Mouse (Mus musculus) central nervous system, embryonic 18 days (tissue): ENCODE measurements around the gene Rgp1. TPM values are rescaled to one million over a fixed set of nuclear protein-coding genes. Genes with fewer than 3 reads are reported as not detected.

Experiments used
- polyA plus RNA-seq: library from polyadenylated mRNA; depleted of rRNA; stranded (reverse); fragments of >200 nt; gene quantifications from 2 replicates; pipeline ENCODE4 v1.2.3, GENCODE M21; 2012; rRNA removed

The Rgp1 gene
- 34.5 and 36.5 TPM in 2 replicates for polyA plus RNA-seq

GRCm38 (mm10) chr4:43578376-43579204, at the start of gene Rgp1, which contains the start of gene Gba2:
Rgp1 (plus strand) TSS chr4:43578715.
Gba2 (minus strand) TSS chr4:43578873.

GRCm38 (mm10) chr4:43561997-43562768, 16.3 kb upstream of the Rgp1 start, which contains the start of the genes Creb3 and Tln1:
Creb3 (plus strand) TSS chr4:43562332.
Tln1 (minus strand) TSS chr4:43562691.

DNA sequence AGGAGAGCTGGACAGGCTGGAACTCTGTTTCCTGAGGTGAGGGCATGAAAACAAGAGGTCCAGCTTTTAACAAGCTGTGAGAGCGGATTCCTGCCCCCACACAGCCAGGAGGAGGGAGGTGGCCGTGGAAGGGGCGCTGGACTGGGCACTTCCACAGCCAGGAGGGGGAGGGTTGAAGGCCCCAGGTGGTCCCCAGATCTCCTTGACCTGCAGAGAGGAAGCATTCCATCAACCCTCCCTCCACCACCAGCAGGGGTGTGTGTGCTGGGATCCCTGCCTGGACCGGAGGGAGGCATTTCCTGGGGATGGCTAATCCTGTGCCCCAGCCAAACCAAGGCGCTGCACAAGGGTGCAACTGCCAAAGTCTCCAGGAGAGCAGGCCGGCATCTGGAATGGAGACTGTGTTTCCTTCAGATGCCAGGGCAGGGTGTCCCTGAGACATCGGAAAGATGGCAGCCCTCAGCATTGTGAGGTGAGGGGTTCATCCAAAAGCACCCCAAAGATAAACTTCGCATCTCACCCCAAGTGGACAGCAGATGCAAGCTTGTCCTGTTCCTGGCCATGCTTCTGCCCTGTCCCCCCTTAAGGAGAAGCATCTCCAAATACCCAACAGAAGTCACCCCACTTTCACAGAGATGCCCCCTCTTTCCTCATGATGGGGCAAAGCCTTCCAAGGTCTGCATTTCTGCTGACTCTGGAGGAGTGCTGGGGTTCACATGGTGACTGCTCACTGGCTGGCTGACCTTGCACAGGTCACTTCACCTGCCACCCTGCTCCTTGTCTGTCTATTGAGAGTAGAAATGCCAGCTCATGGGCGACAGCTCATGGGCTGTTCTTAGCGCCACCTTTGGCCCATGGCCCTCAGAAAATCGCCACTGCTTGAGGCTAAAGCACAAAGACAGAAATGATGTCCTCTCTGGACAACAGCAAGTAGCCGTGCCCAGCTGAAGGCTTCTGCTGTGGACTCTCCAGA, 6.2 kb downstream of the Rgp1 start, which contains the start of gene Msmp:
Gene Msmp (minus strand): TSS at position 51 of the 973 bp plus-strand sequence.

DNA sequence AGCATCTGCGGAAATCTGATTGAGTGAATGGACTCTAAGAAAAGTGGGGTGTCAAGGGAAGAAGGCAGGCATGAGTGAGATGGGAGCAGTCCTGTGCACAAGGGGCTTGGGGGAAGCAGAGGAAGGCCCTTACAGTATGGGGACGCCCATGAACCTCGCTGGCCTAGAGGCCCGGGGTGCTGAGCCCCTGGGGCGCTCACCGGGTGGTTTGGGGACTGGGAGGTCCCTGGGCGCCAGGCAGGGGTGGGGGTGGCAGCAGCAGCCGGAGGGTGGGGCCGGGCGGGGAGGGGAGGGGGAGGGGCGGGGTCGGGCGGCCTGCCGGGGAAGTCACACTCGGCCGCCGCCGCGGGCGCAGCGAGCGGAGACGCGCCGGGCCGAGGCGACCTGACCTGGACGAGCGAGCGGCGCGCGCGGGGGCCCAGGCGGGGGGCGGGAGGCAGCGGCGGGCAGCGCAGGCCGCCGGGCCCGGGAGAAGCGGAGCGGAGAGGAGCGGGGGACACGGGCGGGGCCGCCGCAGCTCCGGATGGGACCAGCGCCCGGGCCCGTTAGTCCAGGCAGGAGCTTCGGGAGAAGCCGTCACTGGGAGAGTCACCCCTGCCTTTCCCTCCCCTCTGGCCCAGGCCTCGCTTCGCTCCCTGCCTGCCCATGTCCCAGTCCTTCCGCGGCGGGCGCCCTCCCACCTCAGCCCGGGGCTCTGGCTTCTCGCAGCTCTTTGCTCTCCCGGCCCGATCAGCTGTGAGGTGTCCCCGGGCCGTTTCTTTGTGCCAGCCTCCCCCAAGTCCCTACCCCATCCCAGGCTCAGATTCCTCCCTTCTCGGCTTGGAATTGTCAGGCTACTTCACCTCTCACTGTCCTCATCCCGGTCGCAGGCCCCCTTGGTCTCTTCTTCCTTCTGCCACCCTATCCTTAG, 52.8 kb downstream of the Rgp1 start, which contains the start of gene Npr2:
Gene Npr2 (plus strand): TSS at position 890 of the 910 bp plus-strand sequence.

Other genes starting within 250 kb of the Rgp1 start
- gene Rusc2, start 196.7 kb upstream of the Rgp1 start, polyA plus RNA-seq, result 49.6 and 65.2 TPM in 2 replicates
- gene Fam166b, start 149.6 kb upstream of the Rgp1 start, polyA plus RNA-seq, result 2.2 and 2.9 TPM in 2 replicates
- gene Tesk1, start 136.8 kb upstream of the Rgp1 start, polyA plus RNA-seq, result 71.9 and 81.1 TPM in 2 replicates
- 0.18 and 0.72 TPM in 2 replicates for gene Cd72, start 124.1 kb upstream of the Rgp1 start, polyA plus RNA-seq
- gene Sit1, start 95.0 kb upstream of the Rgp1 start, polyA plus RNA-seq, result 0.09 and 0.19 TPM in 2 replicates
- gene Ccdc107, start 85.8 kb upstream of the Rgp1 start, polyA plus RNA-seq, result 101 and 113 TPM in 2 replicates
- gene Arhgef39, start 79.0 kb upstream of the Rgp1 start, polyA plus RNA-seq, result 10.2 and 13.0 TPM in 2 replicates
- gene Car9, start 71.7 kb upstream of the Rgp1 start, polyA plus RNA-seq, result 0.35 and 0.60 TPM in 2 replicates
- 9.1 and 53.0 TPM in 2 replicates for gene Tpm2, start 55.0 kb upstream of the Rgp1 start, polyA plus RNA-seq
- 54.1 and 62.0 TPM in 2 replicates for gene Creb3, start 16.4 kb upstream of the Rgp1 start, polyA plus RNA-seq
- gene Tln1, start 16.0 kb upstream of the Rgp1 start, polyA plus RNA-seq, result 55.2 and 59.4 TPM in 2 replicates
- 94.5 and 96.8 TPM in 2 replicates for gene Gba2, start 158 bp downstream of the Rgp1 start, polyA plus RNA-seq
- not detected in 2 replicates for gene Msmp, start 5.8 kb downstream of the Rgp1 start, polyA plus RNA-seq
- 71.9 and 77.8 TPM in 2 replicates for gene Npr2, start 53.2 kb downstream of the Rgp1 start, polyA plus RNA-seq
- 6.9 and 7.0 TPM in 2 replicates for gene Spag8, start 74.9 kb downstream of the Rgp1 start, polyA plus RNA-seq
- 45.5 and 47.2 TPM in 2 replicates for gene Hint2, start 77.8 kb downstream of the Rgp1 start, polyA plus RNA-seq
- gene Tmem8b, start 90.3 kb downstream of the Rgp1 start, polyA plus RNA-seq, result 18.2 and 24.2 TPM in 2 replicates
- 0.30 and 0.33 TPM in 2 replicates for gene Fam221b, start 90.4 kb downstream of the Rgp1 start, polyA plus RNA-seq
- not detected in 2 replicates for gene Olfr70, start 122.1 kb downstream of the Rgp1 start, polyA plus RNA-seq
- not detected in 2 replicates for gene Olfr71, start 131.5 kb downstream of the Rgp1 start, polyA plus RNA-seq
- gene Hrct1, start 148.5 kb downstream of the Rgp1 start, polyA plus RNA-seq, result 0.53 and 0.57 TPM in 2 replicates
- gene Spaar, start 151.3 kb downstream of the Rgp1 start, polyA plus RNA-seq, result 0.23 and 0.47 TPM in 2 replicates
- gene Olfr159, start 192.3 kb downstream of the Rgp1 start, polyA plus RNA-seq, result not detected in 2 replicates
- gene Olfr156, start 245.2 kb downstream of the Rgp1 start, polyA plus RNA-seq, result not detected in 2 replicates